Mouse (Mus musculus): ENCODE data around the gene Cotl1. TPM values are rescaled to one million over a fixed set of nuclear protein-coding genes. Genes with fewer than 3 reads are reported as not detected.
"Not testable (repeated sequence)": the region's sequence is repeated elsewhere in the genome, so short reads cannot be mapped to it uniquely, and the experiment has no call there.

The Cotl1 gene
- polyA plus RNA-seq, 1 experiment from 2014 or later: 51.4 TPM

DNA sequence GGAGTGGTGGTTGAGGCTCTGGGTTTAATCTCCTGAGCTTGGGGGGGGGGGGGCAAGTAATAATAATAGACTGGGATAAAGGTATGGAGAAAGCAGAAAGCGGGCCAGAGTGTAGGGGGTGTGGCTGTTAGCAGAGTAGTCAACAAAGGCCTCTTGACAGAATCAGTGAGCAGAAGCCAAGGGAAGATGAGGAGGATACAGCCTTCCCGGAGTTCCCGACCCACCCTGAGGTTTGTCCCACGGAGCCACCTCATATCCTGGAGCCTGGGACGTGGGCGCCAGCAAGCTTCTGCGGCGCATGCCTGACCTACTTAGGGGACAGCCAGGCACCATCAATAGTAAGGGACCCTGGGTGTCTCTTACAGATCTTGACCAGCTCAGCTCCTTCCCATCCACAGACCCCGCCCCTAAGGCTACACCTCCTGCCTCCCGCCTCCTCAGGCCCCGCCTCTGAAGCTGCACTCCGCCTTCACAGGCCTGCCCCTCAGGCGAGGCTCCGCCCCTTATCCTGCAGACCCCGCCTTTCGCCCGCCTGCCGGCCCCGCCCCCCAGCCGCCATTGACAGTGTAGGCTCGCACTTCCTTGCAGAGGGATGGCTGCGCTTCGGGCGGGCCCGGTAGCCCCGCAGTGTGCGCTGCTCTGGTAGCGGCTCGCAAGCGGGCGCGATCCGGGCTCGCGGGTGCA is 21.5 kb upstream of the Cotl1 start, which contains the start of gene Klhl36:
Klhl36 (plus strand) TSS at position 561 of the 684 bp plus-strand sequence.
- peak; percentile 95 for ATAC-seq (ENCODE audit: extremely low read depth, insufficient number of reproducible peaks, low FRiP score, low TSS enrichment)
- H3K9me3 ChIP-seq: no peaks in the 10 kb centered on the region
- H3K4me3 ChIP-seq: peak within 1 kb of the TSS; percentile 89
- H3K9ac ChIP-seq: peak within 1 kb of the TSS; percentile 90
- under 1% methylated on average over 35 of the region's 35 CpGs for WGBS
- H3K4me2 ChIP-seq: peak within 1 kb of the TSS; percentile 97
- H3K27ac ChIP-seq (replicated peaks): peak within 1 kb of the TSS; percentile 48
- H3K36me3 ChIP-seq: no peaks in the 10 kb centered on the region; the same call in 1 of the 2 replicates
- peaks cover 16% of the 10 kb centered on the region for H3K4me1 ChIP-seq
- peaks cover 42% of the 10 kb centered on the region for H3K27me3 ChIP-seq (replicated peaks)

DNA sequence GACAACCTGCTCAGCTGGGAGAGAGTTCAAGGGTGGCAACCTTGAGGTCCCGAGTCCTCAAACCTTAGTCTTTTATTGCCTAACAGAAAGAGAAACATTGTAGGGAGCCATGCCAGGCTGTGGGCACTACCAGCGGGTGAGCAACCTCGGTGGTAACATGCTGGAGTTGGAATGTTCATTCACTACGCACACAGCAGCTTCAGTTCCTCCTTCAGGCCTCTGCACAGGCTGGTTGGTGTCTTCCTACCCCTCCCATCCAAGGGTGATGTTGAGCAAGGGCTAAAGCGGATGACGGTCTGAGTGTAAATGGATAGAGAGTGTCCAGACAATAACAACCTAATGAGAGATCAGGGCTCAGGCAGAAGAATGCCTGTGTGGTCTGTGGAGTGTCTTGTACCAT is 17.4 kb upstream of the Cotl1 start:
- 63% methylated on average over 6 of the region's 6 CpGs for WGBS
- peaks cover 8% of the 10 kb centered on the region for H3K4me1 ChIP-seq
- H3K27ac ChIP-seq (replicated peaks): no peak overlapping the region
- H3K4me3 ChIP-seq: no peak overlapping the region
- H3K9me3 ChIP-seq: no peaks in the 10 kb centered on the region
- H3K9ac ChIP-seq: no peak overlapping the region
- H3K27me3 ChIP-seq (replicated peaks): peaks cover 23% of the 10 kb centered on the region
- no peak for ATAC-seq (ENCODE audit: extremely low read depth, insufficient number of reproducible peaks, low FRiP score, low TSS enrichment)
- H3K36me3 ChIP-seq: no peaks in the 10 kb centered on the region
- H3K4me2 ChIP-seq: no peak overlapping the region

- Histone ChIP-seq H3K27me3 (replicated peaks) (peaks cover 22% of the 10 kb centered on the region), H3K36me3 (no peaks in the 10 kb centered on the region), H3K27ac (replicated peaks) (no peak overlapping the region), H3K9me3 (no peaks in the 10 kb centered on the region), H3K4me2 (no peak overlapping the region), H3K9ac (no peak overlapping the region), H3K4me3 (no peak overlapping the region), H3K4me1 (no peaks in the 10 kb centered on the region)
- no peak for ATAC-seq (ENCODE audit: extremely low read depth, insufficient number of reproducible peaks, low FRiP score, low TSS enrichment)
- 42% methylated on average over 5 of the region's 5 CpGs for WGBS
Measured at GRCm38 (mm10) chr8:119855656-119856055, 15.3 kb upstream of the Cotl1 start.

GRCm38 (mm10) chr8:119854035-119854434 is 13.7 kb upstream of the Cotl1 start:
- Histone ChIP-seq H3K4me1 (no peaks in the 10 kb centered on the region), H3K27me3 (replicated peaks) (peaks cover 9% of the 10 kb centered on the region; the same call in 1 of the 2 replicates), H3K9me3 (peaks cover 7% of the 10 kb centered on the region; the same call in 1 of the 2 replicates), H3K9ac (no peak overlapping the region), H3K27ac (replicated peaks) (no peak overlapping the region), H3K4me2 (no peak overlapping the region), H3K36me3 (no peaks in the 10 kb centered on the region), H3K4me3 (no peak overlapping the region)
- 64% methylated on average over 5 of the region's 5 CpGs for WGBS
- ATAC-seq (ENCODE audit: extremely low read depth, insufficient number of reproducible peaks, low FRiP score, low TSS enrichment): no peak

GRCm38 (mm10) chr8:119853521-119853920 is 13.2 kb upstream of the Cotl1 start:
- H3K4me1 ChIP-seq: no peaks in the 10 kb centered on the region
- H3K9me3 ChIP-seq: peaks cover 8% of the 10 kb centered on the region; the same call in 1 of the 2 replicates
- no peaks in the 10 kb centered on the region for H3K36me3 ChIP-seq
- no peak overlapping the region for H3K4me2 ChIP-seq
- WGBS: 62% methylated on average over 8 of the region's 8 CpGs
- no peak overlapping the region for H3K9ac ChIP-seq
- no peak overlapping the region for H3K27ac ChIP-seq (replicated peaks)
- no peak for ATAC-seq (ENCODE audit: extremely low read depth, insufficient number of reproducible peaks, low FRiP score, low TSS enrichment)
- no peak overlapping the region for H3K4me3 ChIP-seq
- 0 out of 2 replicates have a peak, but pooled peaks cover 9% of the 10 kb centered on the region for H3K27me3 ChIP-seq (replicated peaks)

- Histone ChIP-seq H3K27me3 (replicated peaks) (peaks cover 3% of the 10 kb centered on the region; the same call in 1 of the 2 replicates), H3K27ac (replicated peaks) (no peak overlapping the region), H3K9me3 (peaks cover 8% of the 10 kb centered on the region; the same call in 1 of the 2 replicates), H3K4me1 (peaks cover 7% of the 10 kb centered on the region), H3K4me3 (no peak overlapping the region), H3K36me3 (no peaks in the 10 kb centered on the region), H3K4me2 (no peak overlapping the region), H3K9ac (no peak overlapping the region)
- no peak for ATAC-seq (ENCODE audit: extremely low read depth, insufficient number of reproducible peaks, low FRiP score, low TSS enrichment)
- 72% methylated on average over 16 of the region's 16 CpGs for WGBS
Measured at GRCm38 (mm10) chr8:119847232-119847922, 7.0 kb upstream of the Cotl1 start.

GRCm38 (mm10) chr8:119845741-119846140 is 5.4 kb upstream of the Cotl1 start:
- not testable (repeated sequence) for H3K9me3 ChIP-seq; H3K27ac ChIP-seq (replicated peaks); H3K4me2 ChIP-seq; ATAC-seq (ENCODE audit: extremely low read depth, insufficient number of reproducible peaks, low FRiP score, low TSS enrichment); H3K27me3 ChIP-seq (replicated peaks); H3K36me3 ChIP-seq; H3K4me3 ChIP-seq; H3K9ac ChIP-seq
- H3K4me1 ChIP-seq: peaks cover 14% of the 10 kb centered on the region
- WGBS: 76% methylated on average over 7 of the region's 7 CpGs

DNA sequence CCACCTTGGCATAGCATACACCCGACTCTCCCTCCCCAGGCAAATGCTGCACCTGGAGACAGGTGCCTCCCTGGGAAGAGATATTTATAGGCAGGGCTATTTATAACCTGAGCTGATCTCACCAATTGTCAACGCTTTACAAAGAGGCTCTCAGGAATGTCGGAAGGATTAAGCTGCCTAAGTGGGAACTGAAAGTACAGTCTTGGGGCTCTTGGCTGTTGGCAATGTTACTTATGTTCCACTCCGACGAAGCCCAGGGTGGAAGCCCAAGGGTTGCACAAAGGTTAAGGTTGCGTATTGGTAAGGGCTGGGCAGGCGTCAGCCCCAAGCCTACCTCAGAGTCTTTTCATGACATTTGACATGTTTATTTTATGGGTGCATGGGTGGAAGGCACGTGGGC is 4.2 kb upstream of the Cotl1 start:
- Histone ChIP-seq H3K9ac (no peak overlapping the region), H3K27ac (replicated peaks) (no peak overlapping the region), H3K4me3 (no peak overlapping the region), H3K4me1 (peaks cover 18% of the 10 kb centered on the region), H3K27me3 (replicated peaks) (peaks cover 3% of the 10 kb centered on the region; the same call in 1 of the 2 replicates), H3K4me2 (peak overlapping the region; percentile 26), H3K36me3 (no peaks in the 10 kb centered on the region), H3K9me3 (peaks cover 5% of the 10 kb centered on the region; the same call in 1 of the 2 replicates)
- no peak for ATAC-seq (ENCODE audit: extremely low read depth, insufficient number of reproducible peaks, low FRiP score, low TSS enrichment)
- 15% methylated on average over 8 of the region's 8 CpGs for WGBS

DNA sequence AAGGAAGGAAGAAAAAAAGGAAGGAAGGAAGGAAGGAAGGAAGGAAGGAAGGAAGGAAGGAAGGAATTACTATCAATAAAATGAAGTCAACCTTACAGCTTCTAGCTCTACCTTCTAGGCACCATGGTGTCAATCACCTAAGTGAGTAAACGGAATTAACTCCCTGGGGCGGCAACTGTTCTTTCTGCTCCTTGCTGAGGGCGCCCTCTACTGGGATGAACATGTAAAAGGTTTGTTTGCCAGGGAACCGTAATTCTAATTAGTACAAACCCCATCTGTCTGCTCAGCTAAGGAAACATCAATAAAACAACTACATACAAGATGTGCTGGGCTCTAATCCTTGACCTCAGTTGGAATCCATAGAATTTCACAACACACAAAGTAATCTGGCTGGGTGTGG is 3.1 kb upstream of the Cotl1 start:
- H3K27ac ChIP-seq (replicated peaks): no peak overlapping the region
- peaks cover 30% of the 10 kb centered on the region for H3K4me1 ChIP-seq
- no peak overlapping the region for H3K9ac ChIP-seq
- H3K4me2 ChIP-seq: no peak overlapping the region
- H3K36me3 ChIP-seq: no peaks in the 10 kb centered on the region
- no peak for ATAC-seq (ENCODE audit: extremely low read depth, insufficient number of reproducible peaks, low FRiP score, low TSS enrichment)
- no peak overlapping the region for H3K4me3 ChIP-seq
- H3K9me3 ChIP-seq: no peaks in the 10 kb centered on the region
- WGBS: 4% methylated on average over 4 of the region's 4 CpGs
- peaks cover 3% of the 10 kb centered on the region; the same call in 1 of the 2 replicates for H3K27me3 ChIP-seq (replicated peaks)

DNA sequence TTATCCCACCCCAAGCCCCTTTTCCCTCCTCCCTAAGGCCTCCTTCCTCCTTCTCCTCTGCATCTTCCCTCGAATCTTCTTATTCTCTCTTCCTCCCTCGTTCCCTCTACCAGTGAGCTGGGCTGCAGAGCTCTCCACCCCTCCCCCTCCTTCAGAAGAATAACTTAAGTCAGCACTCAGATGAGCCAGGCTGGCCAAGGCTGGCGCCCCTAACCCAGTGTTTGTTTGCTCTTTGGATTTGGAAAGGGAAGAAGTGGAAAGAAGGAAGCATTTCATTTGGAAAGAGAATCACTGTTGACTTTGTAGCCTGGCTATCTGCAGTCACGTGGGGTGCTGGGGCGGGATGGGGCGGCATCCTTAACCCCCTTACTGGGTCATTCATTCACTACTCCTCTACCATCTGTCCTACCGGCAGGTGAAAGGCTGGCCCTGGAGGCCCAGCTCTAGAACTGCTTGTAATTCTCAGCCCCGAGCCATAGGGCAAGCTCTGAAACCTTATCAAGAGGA is 614 bp upstream of the Cotl1 start:
- 19% methylated on average over 8 of the region's 8 CpGs for WGBS
- Histone ChIP-seq H3K4me3 (peak overlapping the region; percentile 77), H3K4me1 (peaks cover 49% of the 10 kb centered on the region), H3K9ac (peak overlapping the region; percentile 77), H3K36me3 (0 out of 2 replicates have a peak, but pooled peaks cover 3% of the 10 kb centered on the region), H3K27ac (replicated peaks) (peak overlapping the region; percentile 67), H3K4me2 (peak overlapping the region; percentile 91), H3K27me3 (replicated peaks) (peaks cover 4% of the 10 kb centered on the region; the same call in 1 of the 2 replicates), H3K9me3 (no peaks in the 10 kb centered on the region)
- no peak for ATAC-seq (ENCODE audit: extremely low read depth, insufficient number of reproducible peaks, low FRiP score, low TSS enrichment)

DNA sequence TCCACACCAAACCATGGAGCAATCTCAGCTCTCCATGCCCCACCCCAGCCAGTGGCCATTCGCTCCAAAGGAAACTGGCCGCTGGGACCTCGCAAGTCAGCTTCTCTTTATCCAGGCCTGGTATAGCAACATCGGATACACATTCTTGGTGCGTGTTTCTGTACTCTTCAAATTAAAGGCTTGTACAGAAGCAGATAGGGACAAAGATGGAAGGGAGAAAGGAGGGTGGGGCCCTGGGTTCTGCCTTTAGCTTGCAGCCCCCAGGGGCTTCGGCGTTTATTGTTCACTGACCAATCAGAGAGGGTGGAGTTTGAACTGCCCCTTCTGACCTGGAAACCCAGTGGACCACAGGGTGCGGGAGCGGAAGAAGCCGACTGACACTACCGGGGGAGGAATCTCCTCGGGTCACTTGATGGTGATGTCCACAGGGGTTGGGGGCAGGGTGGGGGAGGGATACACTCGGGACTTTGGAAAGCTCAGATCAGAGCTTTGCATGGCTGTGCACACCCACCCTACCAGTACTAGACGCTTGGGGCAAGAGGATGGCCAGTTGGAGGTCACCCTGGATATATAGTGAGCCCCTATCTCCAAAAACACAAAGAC is 824 bp downstream of the Cotl1 start:
- Histone ChIP-seq H3K36me3 (0 out of 2 replicates have a peak, but pooled peaks cover 7% of the 10 kb centered on the region), H3K4me1 (peaks cover 43% of the 10 kb centered on the region), H3K27me3 (replicated peaks) (peaks cover 4% of the 10 kb centered on the region; the same call in 1 of the 2 replicates), H3K4me2 (peak overlapping the region; percentile 91), H3K27ac (replicated peaks) (peak overlapping the region; percentile 70), H3K9ac (peak overlapping the region; percentile 87), H3K9me3 (no peaks in the 10 kb centered on the region), H3K4me3 (peak overlapping the region; percentile 77)
- ATAC-seq (ENCODE audit: extremely low read depth, insufficient number of reproducible peaks, low FRiP score, low TSS enrichment): no peak
- WGBS: 33% methylated on average over 14 of the region's 14 CpGs

All from heart, embryonic 13.5 days (tissue).